Mouse (Mus musculus): ENCODE measurements around the gene Lsm7. TPM values are rescaled to one million over a fixed set of nuclear protein-coding genes. Genes with fewer than 3 reads are reported as not detected.
"Not testable (repeated sequence)": the region's sequence is repeated elsewhere in the genome, so short reads cannot be mapped to it uniquely, and the experiment has no call there.

The Lsm7 gene
- polyA plus RNA-seq, 1 experiment, result 106 TPM

DNA sequence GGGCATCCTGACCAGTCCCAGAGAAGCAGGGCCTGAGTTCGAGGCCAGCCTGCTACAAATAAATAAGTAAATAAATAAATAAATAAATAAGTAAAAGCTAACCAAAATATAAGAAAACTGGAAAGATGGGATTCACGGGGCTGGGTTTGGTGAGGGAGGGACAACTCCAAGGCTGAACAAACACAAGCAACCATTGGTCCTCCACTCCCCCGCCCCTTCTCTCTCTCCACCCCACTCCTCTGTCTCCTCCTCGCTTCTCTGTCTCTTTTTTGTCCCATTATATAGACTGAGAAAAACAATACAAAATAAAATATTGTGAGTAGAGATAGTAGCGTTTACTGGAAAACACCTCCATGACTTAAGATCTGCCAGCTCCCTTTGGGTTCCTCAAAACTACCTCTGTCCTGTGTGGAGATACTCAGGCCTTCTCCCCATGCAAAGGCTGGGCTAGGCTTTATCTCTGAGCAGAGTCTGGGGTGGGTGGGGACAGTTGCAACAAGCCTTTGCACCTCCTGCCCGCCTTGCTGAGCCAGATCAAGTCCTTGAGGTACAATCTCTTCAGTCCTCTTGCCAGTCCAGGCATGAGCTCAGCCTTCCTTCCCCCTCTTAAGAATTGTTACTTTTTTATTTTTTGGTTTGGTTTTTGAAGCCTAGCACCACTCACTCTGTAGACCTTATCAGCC lies 36.3 kb downstream of the Lsm7 start:
- Histone ChIP-seq H3K4me1 (ENCODE audit: control insufficient read depth, insufficient read depth, low read length) (no peaks in the 10 kb centered on the region), H3K4me3 (ENCODE audit: insufficient read depth, low read length) (no peak overlapping the region)
- TF ChIP-seq CTCF (IDR thresholded peaks at IDR 0.05; ENCODE audit: borderline replicate concordance, insufficient read depth, low read length) (no peak), POLR2A (IDR thresholded peaks at IDR 0.05; ENCODE audit: low read depth, low read length) (no peak)

DNA sequence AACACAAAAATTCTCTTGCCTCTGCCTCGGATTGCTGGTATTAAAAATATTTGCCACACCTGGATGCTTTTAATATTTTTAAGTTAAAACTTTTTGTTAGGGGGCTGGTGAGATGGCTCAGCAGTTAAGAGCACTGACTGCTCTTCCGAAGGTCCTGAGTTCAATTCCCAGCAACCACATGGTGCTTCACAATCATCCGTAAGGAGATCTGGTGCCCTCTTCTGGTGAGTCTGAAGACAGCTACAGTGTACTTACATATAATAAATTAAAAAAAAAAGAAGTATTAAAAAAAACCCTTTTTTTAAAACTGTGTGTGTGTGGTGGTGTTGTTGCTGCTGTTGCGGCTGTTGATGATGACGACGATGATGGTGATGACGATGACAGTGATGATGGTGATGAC lies 37.1 kb downstream of the Lsm7 start:
- H3K4me1 ChIP-seq (ENCODE audit: control insufficient read depth, insufficient read depth, low read length); H3K4me3 ChIP-seq (ENCODE audit: insufficient read depth, low read length); H3K27ac ChIP-seq (ENCODE audit: insufficient read depth, low read length): not testable (repeated sequence)

More for the DNA sequence above, 36.3 kb downstream of the Lsm7 start:
- no peak overlapping the region for H3K27ac ChIP-seq (ENCODE audit: insufficient read depth, low read length)

DNA sequence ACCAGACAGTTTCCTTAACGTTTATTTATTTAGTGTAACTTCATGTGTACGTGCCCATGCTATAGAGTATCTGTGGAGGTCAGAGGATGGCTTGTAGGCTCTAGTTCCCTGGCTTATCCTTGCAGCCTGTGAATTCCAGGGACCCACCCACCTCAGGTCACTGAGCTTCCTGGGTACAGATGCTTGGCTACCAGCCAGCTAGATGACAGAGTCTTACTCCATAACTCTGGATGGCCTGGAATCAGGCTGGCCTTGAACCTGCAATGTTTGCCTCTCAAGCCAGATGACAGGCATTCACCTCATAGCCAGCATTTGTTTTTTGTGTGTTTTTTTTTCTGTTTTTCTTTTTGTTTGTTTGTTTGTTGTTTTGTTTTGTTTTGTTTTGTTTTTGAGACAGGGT lies 37.8 kb downstream of the Lsm7 start:
- TF ChIP-seq CTCF (IDR thresholded peaks at IDR 0.05; ENCODE audit: borderline replicate concordance, insufficient read depth, low read length), result no peak
- no peak for TF ChIP-seq POLR2A (IDR thresholded peaks at IDR 0.05; ENCODE audit: low read depth, low read length)
- Histone ChIP-seq H3K27ac (ENCODE audit: insufficient read depth, low read length) (no peak overlapping the region), H3K4me1 (ENCODE audit: control insufficient read depth, insufficient read depth, low read length) (no peaks in the 10 kb centered on the region), H3K4me3 (ENCODE audit: insufficient read depth, low read length) (no peak overlapping the region)

DNA sequence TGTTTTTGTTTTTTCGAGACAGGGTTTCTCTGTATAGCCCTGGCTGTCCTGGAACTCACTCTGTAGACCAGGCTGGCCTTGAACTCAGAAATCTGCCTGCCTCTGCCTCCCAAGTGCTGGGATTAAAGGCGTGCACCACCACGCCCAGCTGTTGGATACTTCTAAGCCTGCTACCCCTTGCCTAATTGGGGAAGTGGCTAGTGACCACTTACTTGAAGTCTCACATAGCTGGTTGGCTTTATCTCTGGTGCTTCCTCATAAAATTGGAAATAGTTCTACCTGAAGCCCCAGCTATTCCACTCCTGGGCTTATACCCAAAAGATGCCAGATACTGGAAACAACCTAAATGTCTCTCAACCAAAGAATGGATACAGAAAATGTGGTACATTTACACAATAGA lies 38.7 kb downstream of the Lsm7 start:
- not testable (repeated sequence) for H3K27ac ChIP-seq (ENCODE audit: insufficient read depth, low read length); H3K4me1 ChIP-seq (ENCODE audit: control insufficient read depth, insufficient read depth, low read length); H3K4me3 ChIP-seq (ENCODE audit: insufficient read depth, low read length)

DNA sequence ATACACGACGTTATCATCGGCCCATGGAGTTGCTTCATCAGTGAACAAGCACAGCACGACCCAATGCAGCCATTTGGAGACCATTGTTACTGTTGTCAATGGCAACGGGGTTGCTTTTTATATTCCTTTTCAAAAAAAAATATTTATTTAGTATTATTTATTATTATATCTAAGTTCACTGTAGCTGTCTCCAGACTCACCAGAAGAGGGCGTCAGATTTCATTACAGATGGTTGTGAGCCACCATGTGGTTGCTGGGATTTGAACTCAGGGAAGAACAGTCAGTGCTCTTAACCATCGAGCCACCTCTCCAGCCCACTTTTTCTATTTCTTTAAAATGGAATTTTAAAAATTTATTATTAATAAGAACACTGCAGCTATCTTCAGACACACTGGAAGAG lies 40.2 kb downstream of the Lsm7 start:
- H3K4me1 ChIP-seq (ENCODE audit: control insufficient read depth, insufficient read depth, low read length), result no peaks in the 10 kb centered on the region
- no peak for TF ChIP-seq CTCF (IDR thresholded peaks at IDR 0.05; ENCODE audit: borderline replicate concordance, insufficient read depth, low read length)
- no peak for TF ChIP-seq POLR2A (IDR thresholded peaks at IDR 0.05; ENCODE audit: low read depth, low read length)
- H3K4me3 ChIP-seq (ENCODE audit: insufficient read depth, low read length), result no peak overlapping the region
- H3K27ac ChIP-seq (ENCODE audit: insufficient read depth, low read length), result no peak overlapping the region

DNA sequence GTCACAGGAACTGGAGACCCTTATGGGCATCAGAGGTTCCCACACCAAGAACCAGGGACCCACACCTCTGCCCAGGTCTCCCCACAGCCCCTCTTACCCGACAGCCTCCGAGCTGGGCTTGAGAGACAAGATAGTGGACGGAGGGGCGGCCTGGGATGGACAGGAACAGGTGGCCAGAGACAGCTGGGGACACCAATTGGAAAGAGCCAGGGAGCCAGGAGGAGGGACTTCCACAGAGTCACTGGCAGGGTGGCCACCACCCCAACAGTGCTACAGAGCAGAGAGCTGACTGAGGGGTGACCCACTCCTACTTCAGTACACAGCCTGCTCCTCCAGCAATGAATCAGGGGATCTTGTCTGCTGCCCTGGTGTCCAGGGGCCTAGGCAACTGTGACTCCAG lies 41.6 kb downstream of the Lsm7 start, which contains the start of gene Jsrp1:
Jsrp1 (minus strand) TSS at position 133 of the 400 bp plus-strand sequence.
- no peak for TF ChIP-seq POLR2A (IDR thresholded peaks at IDR 0.05; ENCODE audit: low read depth, low read length)
- Histone ChIP-seq H3K27ac (ENCODE audit: insufficient read depth, low read length) (no peak within 1 kb of the TSS), H3K4me3 (ENCODE audit: insufficient read depth, low read length) (no peak within 1 kb of the TSS)

DNA sequence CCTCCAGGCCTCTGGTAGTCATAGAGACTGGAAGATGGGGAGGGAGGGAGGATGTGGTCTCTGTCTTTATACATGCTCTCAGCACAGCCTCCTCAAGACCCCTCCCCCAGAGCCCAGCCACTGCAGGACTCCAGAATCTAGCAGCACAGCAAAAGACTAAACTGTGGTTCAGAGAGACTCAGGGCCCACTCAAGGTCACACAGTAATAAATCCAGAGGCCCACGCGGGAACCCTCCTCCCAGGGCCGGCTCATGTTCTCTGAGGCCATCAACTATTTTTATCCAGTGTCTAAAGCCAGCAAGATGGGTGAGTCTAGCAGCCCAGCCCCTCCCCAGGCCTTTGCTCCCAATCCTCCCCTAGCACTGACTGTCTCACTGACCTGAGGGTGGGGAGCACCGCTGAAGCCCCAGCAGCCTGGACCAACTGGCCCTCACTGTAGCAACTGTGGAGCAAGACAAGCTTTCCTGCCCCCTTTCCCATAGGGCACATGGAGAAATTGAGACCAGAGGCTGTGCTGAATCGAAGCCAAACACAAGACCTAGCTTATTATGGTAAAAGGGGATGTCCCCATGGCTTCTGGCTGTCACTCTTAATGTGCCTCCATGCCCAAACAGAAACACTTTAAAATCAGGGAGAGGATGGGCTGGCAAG lies 42.5 kb downstream of the Lsm7 start:
- Histone ChIP-seq H3K4me3 (ENCODE audit: insufficient read depth, low read length) (no peak overlapping the region), H3K4me1 (ENCODE audit: control insufficient read depth, insufficient read depth, low read length) (no peaks in the 10 kb centered on the region), H3K27ac (ENCODE audit: insufficient read depth, low read length) (no peak overlapping the region)
- TF ChIP-seq POLR2A (IDR thresholded peaks at IDR 0.05; ENCODE audit: low read depth, low read length) (no peak), CTCF (IDR thresholded peaks at IDR 0.05; ENCODE audit: borderline replicate concordance, insufficient read depth, low read length) (no peak)

More for the DNA sequence above, 41.6 kb downstream of the Lsm7 start, which contains the start of gene Jsrp1:
- H3K4me1 ChIP-seq (ENCODE audit: control insufficient read depth, insufficient read depth, low read length), result no peaks in the 10 kb centered on the region

DNA sequence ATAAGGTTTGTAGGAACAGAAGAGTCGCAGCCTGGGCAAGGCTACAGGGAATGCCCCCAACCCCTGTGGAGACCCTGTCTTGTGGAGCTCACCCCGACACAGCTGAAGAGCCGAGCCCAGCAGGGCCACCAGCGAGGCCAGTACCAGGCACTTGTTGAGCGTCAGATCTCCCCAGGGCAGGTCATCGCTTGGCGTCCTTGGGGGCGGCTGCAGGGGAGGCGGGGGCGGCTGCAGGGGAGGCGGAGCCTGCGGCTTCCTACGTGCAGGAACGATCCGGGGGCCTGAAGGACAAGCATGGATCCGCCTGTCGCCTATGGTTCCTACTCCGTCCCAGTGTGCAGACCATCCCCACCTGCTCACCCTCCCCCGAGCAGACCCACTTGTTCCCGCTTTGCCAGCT lies 44.9 kb downstream of the Lsm7 start:
- Histone ChIP-seq H3K4me1 (ENCODE audit: control insufficient read depth, insufficient read depth, low read length) (peaks cover 4% of the 10 kb centered on the region; the same call in 1 of the 2 replicates), H3K27ac (ENCODE audit: insufficient read depth, low read length) (no peak overlapping the region), H3K4me3 (ENCODE audit: insufficient read depth, low read length) (no peak overlapping the region)
- TF ChIP-seq CTCF (IDR thresholded peaks at IDR 0.05; ENCODE audit: borderline replicate concordance, insufficient read depth, low read length), result no peak
- no peak for TF ChIP-seq POLR2A (IDR thresholded peaks at IDR 0.05; ENCODE audit: low read depth, low read length)

DNA sequence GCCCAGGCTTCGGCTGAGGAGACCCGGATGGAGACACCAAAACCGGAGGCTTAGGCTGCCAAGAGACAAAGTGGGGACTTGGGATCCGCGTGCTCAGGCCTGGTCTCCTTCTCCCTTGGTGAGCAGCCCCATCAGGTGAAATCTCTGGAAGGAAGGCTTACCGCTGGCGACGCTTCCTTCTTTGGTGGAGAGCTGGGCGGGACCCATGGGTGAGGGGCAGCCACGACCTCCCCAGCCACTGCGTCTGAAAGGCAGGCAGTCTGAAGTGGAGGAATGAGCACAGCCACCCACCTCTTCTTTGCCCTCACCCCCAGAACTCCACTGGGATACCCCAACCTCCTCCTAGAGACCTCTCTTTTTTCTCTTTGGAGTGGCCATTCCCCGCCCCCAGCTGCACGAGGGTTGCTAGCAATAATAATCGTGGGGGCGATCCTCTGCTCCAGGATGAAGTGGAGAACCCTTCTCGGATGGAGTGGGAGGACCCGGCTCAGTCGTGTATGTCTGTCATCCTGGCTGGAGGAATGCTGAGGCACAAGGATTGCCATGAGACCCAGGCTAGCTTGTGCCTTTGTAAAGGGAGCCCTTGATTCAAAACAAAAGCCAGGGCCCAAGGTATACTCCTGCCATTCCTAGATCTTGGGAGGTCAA lies 45.9 kb downstream of the Lsm7 start:
- Histone ChIP-seq H3K4me1 (ENCODE audit: control insufficient read depth, insufficient read depth, low read length) (peaks cover 4% of the 10 kb centered on the region; the same call in 1 of the 2 replicates), H3K4me3 (ENCODE audit: insufficient read depth, low read length) (no peak overlapping the region), H3K27ac (ENCODE audit: insufficient read depth, low read length) (no peak overlapping the region)
- no peak for TF ChIP-seq CTCF (IDR thresholded peaks at IDR 0.05; ENCODE audit: borderline replicate concordance, insufficient read depth, low read length)
- TF ChIP-seq POLR2A (IDR thresholded peaks at IDR 0.05; ENCODE audit: low read depth, low read length), result no peak
